Mouse (Mus musculus): ENCODE results near the gene Rhd. TPM values are rescaled to one million over a fixed set of nuclear protein-coding genes. Genes with fewer than 3 reads are reported as not detected.

Gene Rhd
- polyA plus RNA-seq, 1 experiment from 2014 or later: 2.1 TPM

GRCm38 (mm10) chr4:134853259-134853636 is 11.1 kb upstream of the Rhd start, which contains the start of gene Maco1:
Gene Maco1, minus strand, starts transcription at chr4:134853345.
- Histone ChIP-seq H3K4me3 (ENCODE audit: low read depth, low read length) (peak within 1 kb of the TSS; percentile 98), H3K9me3 (ENCODE audit: control insufficient read depth, low read length) (no peaks in the 10 kb centered on the region), H3K36me3 (ENCODE audit: control insufficient read depth, insufficient read depth, low read length) (no peaks in the 10 kb centered on the region), H3K27ac (ENCODE audit: low read depth, low read length) (peak within 1 kb of the TSS; percentile 100), H3K27me3 (ENCODE audit: control insufficient read depth, insufficient read depth, low read length) (no peaks in the 10 kb centered on the region; the same call in 1 of the 2 replicates), H3K4me2 (ENCODE audit: low read depth, low read length) (peak within 1 kb of the TSS; percentile 86), H3K9ac (replicated peaks; ENCODE audit: low read depth, low read length) (peak within 1 kb of the TSS; percentile 99), H3K4me1 (ENCODE audit: control insufficient read depth, insufficient read depth, low read length) (peaks cover 19% of the 10 kb centered on the region)
- peak; percentile 97 for ATAC-seq (ENCODE audit: low read depth)
- WGBS: under 1% methylated on average over 34 of the region's 38 CpGs

GRCm38 (mm10) chr4:134853637-134854485 is 10.5 kb upstream of the Rhd start:
- Histone ChIP-seq H3K36me3 (ENCODE audit: control insufficient read depth, insufficient read depth, low read length) (no peaks in the 10 kb centered on the region), H3K9ac (replicated peaks; ENCODE audit: low read depth, low read length) (peak overlapping the region; percentile 96), H3K4me3 (ENCODE audit: low read depth, low read length) (peak overlapping the region; percentile 98), H3K4me1 (ENCODE audit: control insufficient read depth, insufficient read depth, low read length) (peaks cover 19% of the 10 kb centered on the region), H3K4me2 (ENCODE audit: low read depth, low read length) (peak overlapping the region; percentile 59), H3K27ac (ENCODE audit: low read depth, low read length) (peak overlapping the region; percentile 100), H3K27me3 (ENCODE audit: control insufficient read depth, insufficient read depth, low read length) (no peaks in the 10 kb centered on the region; the same call in 1 of the 2 replicates), H3K9me3 (ENCODE audit: control insufficient read depth, low read length) (no peaks in the 10 kb centered on the region)
- ATAC-seq (ENCODE audit: low read depth): peak; percentile 96
- WGBS: 2% methylated on average over 77 of the region's 91 CpGs

GRCm38 (mm10) chr4:134855371-134855770 is 9.0 kb upstream of the Rhd start:
- ATAC-seq (ENCODE audit: low read depth): no peak
- WGBS: 51% methylated on average over 3 of the region's 3 CpGs

GRCm38 (mm10) chr4:134856056-134856455 is 8.3 kb upstream of the Rhd start:
- ATAC-seq (ENCODE audit: low read depth): no peak
- H3K4me2 ChIP-seq (ENCODE audit: low read depth, low read length): no peak overlapping the region
- H3K9ac ChIP-seq (replicated peaks; ENCODE audit: low read depth, low read length): no peak overlapping the region
- no peaks in the 10 kb centered on the region for H3K9me3 ChIP-seq (ENCODE audit: control insufficient read depth, low read length)
- H3K27ac ChIP-seq (ENCODE audit: low read depth, low read length): no peak overlapping the region
- no peak overlapping the region for H3K4me3 ChIP-seq (ENCODE audit: low read depth, low read length)
- no peaks in the 10 kb centered on the region; the same call in 1 of the 2 replicates for H3K27me3 ChIP-seq (ENCODE audit: control insufficient read depth, insufficient read depth, low read length)
- H3K36me3 ChIP-seq (ENCODE audit: control insufficient read depth, insufficient read depth, low read length): no peaks in the 10 kb centered on the region
- peaks cover 8% of the 10 kb centered on the region; the same call in 1 of the 2 replicates for H3K4me1 ChIP-seq (ENCODE audit: control insufficient read depth, insufficient read depth, low read length)
- WGBS: 64% methylated on average over 5 of the region's 5 CpGs

More at GRCm38 (mm10) chr4:134855371-134855770, 9.0 kb upstream of the Rhd start:
- Histone ChIP-seq H3K9me3 (ENCODE audit: control insufficient read depth, low read length) (no peaks in the 10 kb centered on the region), H3K4me1 (ENCODE audit: control insufficient read depth, insufficient read depth, low read length) (peaks cover 15% of the 10 kb centered on the region), H3K27me3 (ENCODE audit: control insufficient read depth, insufficient read depth, low read length) (no peaks in the 10 kb centered on the region; the same call in 1 of the 2 replicates), H3K27ac (ENCODE audit: low read depth, low read length) (no peak overlapping the region), H3K4me2 (ENCODE audit: low read depth, low read length) (no peak overlapping the region), H3K9ac (replicated peaks; ENCODE audit: low read depth, low read length) (no peak overlapping the region), H3K4me3 (ENCODE audit: low read depth, low read length) (no peak overlapping the region), H3K36me3 (ENCODE audit: control insufficient read depth, insufficient read depth, low read length) (no peaks in the 10 kb centered on the region)

GRCm38 (mm10) chr4:134856501-134856900 is 7.8 kb upstream of the Rhd start:
- Histone ChIP-seq H3K4me3 (ENCODE audit: low read depth, low read length) (no peak overlapping the region), H3K27me3 (ENCODE audit: control insufficient read depth, insufficient read depth, low read length) (no peaks in the 10 kb centered on the region; the same call in 1 of the 2 replicates), H3K36me3 (ENCODE audit: control insufficient read depth, insufficient read depth, low read length) (no peaks in the 10 kb centered on the region), H3K9ac (replicated peaks; ENCODE audit: low read depth, low read length) (no peak overlapping the region), H3K4me2 (ENCODE audit: low read depth, low read length) (no peak overlapping the region), H3K4me1 (ENCODE audit: control insufficient read depth, insufficient read depth, low read length) (peaks cover 4% of the 10 kb centered on the region; the same call in 1 of the 2 replicates), H3K27ac (ENCODE audit: low read depth, low read length) (no peak overlapping the region), H3K9me3 (ENCODE audit: control insufficient read depth, low read length) (no peaks in the 10 kb centered on the region)
- WGBS: 27% methylated on average over 5 of the region's 5 CpGs
- no peak for ATAC-seq (ENCODE audit: low read depth)

GRCm38 (mm10) chr4:134858494-134858893 is 5.8 kb upstream of the Rhd start:
- H3K4me1 ChIP-seq (ENCODE audit: control insufficient read depth, insufficient read depth, low read length): no peaks in the 10 kb centered on the region
- WGBS: 85% methylated on average over 4 of the region's 4 CpGs
- no peaks in the 10 kb centered on the region for H3K9me3 ChIP-seq (ENCODE audit: control insufficient read depth, low read length)
- no peak overlapping the region for H3K9ac ChIP-seq (replicated peaks; ENCODE audit: low read depth, low read length)
- no peak overlapping the region for H3K4me3 ChIP-seq (ENCODE audit: low read depth, low read length)
- no peak overlapping the region for H3K27ac ChIP-seq (ENCODE audit: low read depth, low read length)
- no peaks in the 10 kb centered on the region for H3K36me3 ChIP-seq (ENCODE audit: control insufficient read depth, insufficient read depth, low read length)
- no peaks in the 10 kb centered on the region for H3K27me3 ChIP-seq (ENCODE audit: control insufficient read depth, insufficient read depth, low read length)
- no peak overlapping the region for H3K4me2 ChIP-seq (ENCODE audit: low read depth, low read length)
- no peak for ATAC-seq (ENCODE audit: low read depth)

- ATAC-seq (ENCODE audit: low read depth): no peak
- Histone ChIP-seq H3K36me3 (ENCODE audit: control insufficient read depth, insufficient read depth, low read length) (no peaks in the 10 kb centered on the region), H3K27ac (ENCODE audit: low read depth, low read length) (no peak overlapping the region), H3K9ac (replicated peaks; ENCODE audit: low read depth, low read length) (no peak overlapping the region), H3K4me2 (ENCODE audit: low read depth, low read length) (no peak overlapping the region), H3K4me3 (ENCODE audit: low read depth, low read length) (no peak overlapping the region), H3K9me3 (ENCODE audit: control insufficient read depth, low read length) (no peaks in the 10 kb centered on the region), H3K4me1 (ENCODE audit: control insufficient read depth, insufficient read depth, low read length) (no peaks in the 10 kb centered on the region), H3K27me3 (ENCODE audit: control insufficient read depth, insufficient read depth, low read length) (no peaks in the 10 kb centered on the region)
- WGBS: 88% methylated on average over 6 of the region's 6 CpGs
Measured at GRCm38 (mm10) chr4:134861884-134862283, 2.5 kb upstream of the Rhd start.

- Histone ChIP-seq H3K4me3 (ENCODE audit: low read depth, low read length) (no peak overlapping the region), H3K4me2 (ENCODE audit: low read depth, low read length) (no peak overlapping the region), H3K27me3 (ENCODE audit: control insufficient read depth, insufficient read depth, low read length) (no peaks in the 10 kb centered on the region), H3K9me3 (ENCODE audit: control insufficient read depth, low read length) (no peaks in the 10 kb centered on the region), H3K4me1 (ENCODE audit: control insufficient read depth, insufficient read depth, low read length) (no peaks in the 10 kb centered on the region), H3K27ac (ENCODE audit: low read depth, low read length) (no peak overlapping the region), H3K36me3 (ENCODE audit: control insufficient read depth, insufficient read depth, low read length) (no peaks in the 10 kb centered on the region), H3K9ac (replicated peaks; ENCODE audit: low read depth, low read length) (no peak overlapping the region)
- WGBS: 88% methylated on average over 7 of the region's 7 CpGs
- ATAC-seq (ENCODE audit: low read depth): no peak
Measured at GRCm38 (mm10) chr4:134862996-134863395, 1.3 kb upstream of the Rhd start.

- Histone ChIP-seq H3K36me3 (ENCODE audit: control insufficient read depth, insufficient read depth, low read length) (no peaks in the 10 kb centered on the region), H3K4me2 (ENCODE audit: low read depth, low read length) (no peak overlapping the region), H3K9ac (replicated peaks; ENCODE audit: low read depth, low read length) (no peak overlapping the region), H3K27ac (ENCODE audit: low read depth, low read length) (no peak overlapping the region), H3K9me3 (ENCODE audit: control insufficient read depth, low read length) (no peaks in the 10 kb centered on the region), H3K4me3 (ENCODE audit: low read depth, low read length) (no peak overlapping the region), H3K4me1 (ENCODE audit: control insufficient read depth, insufficient read depth, low read length) (no peaks in the 10 kb centered on the region), H3K27me3 (ENCODE audit: control insufficient read depth, insufficient read depth, low read length) (0 out of 2 replicates have a peak, but pooled peaks cover 2% of the 10 kb centered on the region)
- WGBS: 82% methylated on average over 6 of the region's 6 CpGs
- ATAC-seq (ENCODE audit: low read depth): no peak
Measured at GRCm38 (mm10) chr4:134865340-134865739, 1.0 kb downstream of the Rhd start.

Measured in neural tube, embryonic 14.5 days (tissue).